Mouse (Mus musculus): ENCODE results near the gene Chrnb1. TPM values are rescaled to one million over a fixed set of nuclear protein-coding genes. Genes with fewer than 3 reads are reported as not detected.

The Chrnb1 gene
- total and polyA plus RNA-seq, 2 experiments, result 0.28 to 0.46 TPM

GRCm38 (mm10) chr11:69777504-69778257, 18.1 kb downstream of the Chrnb1 start:
- 77% methylated on average over 26 of the region's 26 CpGs for WGBS
- no peak for TF ChIP-seq POLR2A (IDR thresholded peaks at IDR 0.05; ENCODE audit: extremely low read depth, insufficient read depth, low read length)
- no peak for TF ChIP-seq CTCF (IDR thresholded peaks at IDR 0.05; ENCODE audit: low read depth, low read length)
- Histone ChIP-seq H3K4me3 (ENCODE audit: insufficient read depth, low read depth, low read length) (no peak overlapping the region), H3K9ac (ENCODE audit: low read depth, low read length) (no peak overlapping the region), H3K4me1 (ENCODE audit: control insufficient read depth, insufficient read depth, low read length) (no peaks in the 10 kb centered on the region; the same call in 1 of the 2 replicates), H3K27ac (replicated peaks; ENCODE audit: insufficient read depth, low read depth, low read length) (no peak overlapping the region), H3K79me2 (ENCODE audit: control insufficient read depth, insufficient read depth, low read length) (0 out of 2 replicates have a peak, but pooled peaks cover 2% of the 10 kb centered on the region), H3K27me3 (ENCODE audit: control insufficient read depth, insufficient read depth, low read length) (no peaks in the 10 kb centered on the region), H3K36me3 (ENCODE audit: control insufficient read depth, insufficient read depth, low read length) (no peaks in the 10 kb centered on the region; the same call in 1 of the 2 replicates)
- no peak for DNase-seq (ENCODE audit: extremely low read depth, low read depth, low spot score)

DNA sequence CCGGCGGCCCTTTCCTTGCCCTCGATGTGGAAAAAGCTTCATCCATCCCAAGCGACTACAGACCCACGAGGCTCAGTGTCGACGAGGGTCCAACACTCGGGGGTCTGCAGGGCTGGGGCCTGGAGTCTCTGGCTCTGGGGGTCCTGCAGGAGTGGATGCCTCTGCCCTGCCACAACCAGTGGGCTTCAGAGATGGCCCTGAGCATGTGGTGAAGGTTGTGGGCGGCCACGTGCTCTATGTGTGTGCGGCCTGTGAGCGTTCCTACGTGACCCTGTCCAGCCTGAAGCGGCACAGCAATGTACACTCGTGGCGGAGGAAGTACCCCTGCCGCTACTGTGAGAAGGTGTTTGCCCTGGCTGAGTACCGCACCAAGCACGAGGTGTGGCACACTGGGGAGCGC, 19.3 kb downstream of the Chrnb1 start:
- H3K4me1 ChIP-seq (ENCODE audit: control insufficient read depth, insufficient read depth, low read length), result no peaks in the 10 kb centered on the region; the same call in 1 of the 2 replicates
- no peaks in the 10 kb centered on the region; the same call in 1 of the 2 replicates for H3K36me3 ChIP-seq (ENCODE audit: control insufficient read depth, insufficient read depth, low read length)
- DNase-seq (ENCODE audit: extremely low read depth, low read depth, low spot score), result no peak
- H3K27me3 ChIP-seq (ENCODE audit: control insufficient read depth, insufficient read depth, low read length), result no peaks in the 10 kb centered on the region
- no peak for TF ChIP-seq CTCF (IDR thresholded peaks at IDR 0.05; ENCODE audit: low read depth, low read length)
- no peak for TF ChIP-seq POLR2A (IDR thresholded peaks at IDR 0.05; ENCODE audit: extremely low read depth, insufficient read depth, low read length)
- no peak overlapping the region for H3K27ac ChIP-seq (replicated peaks; ENCODE audit: insufficient read depth, low read depth, low read length)
- no peak overlapping the region for H3K9ac ChIP-seq (ENCODE audit: low read depth, low read length)
- H3K79me2 ChIP-seq (ENCODE audit: control insufficient read depth, insufficient read depth, low read length), result 0 out of 2 replicates have a peak, but pooled peaks cover 2% of the 10 kb centered on the region
- WGBS, result 92% methylated on average over 20 of the region's 20 CpGs
- H3K4me3 ChIP-seq (ENCODE audit: insufficient read depth, low read depth, low read length), result no peak overlapping the region

DNA sequence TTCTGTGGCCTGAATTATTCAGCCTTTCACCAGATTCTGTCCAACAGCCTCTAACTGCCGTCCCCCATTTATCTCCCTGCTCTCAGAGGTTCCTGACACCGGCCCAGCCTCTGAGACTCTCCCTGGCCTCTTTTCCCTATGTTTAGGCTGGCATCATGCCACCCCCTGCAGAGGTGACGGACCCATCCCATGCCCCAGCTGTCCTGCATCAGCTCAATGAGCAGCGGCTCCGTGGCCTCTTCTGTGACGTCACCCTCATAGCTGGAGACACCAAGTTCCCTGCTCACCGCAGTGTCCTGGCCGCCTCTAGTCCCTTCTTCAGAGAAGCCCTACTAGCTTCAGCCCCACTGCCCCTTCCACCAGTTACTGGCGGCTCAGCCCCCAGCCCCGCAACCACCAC, 20.0 kb downstream of the Chrnb1 start:
- no peaks in the 10 kb centered on the region; the same call in 1 of the 2 replicates for H3K4me1 ChIP-seq (ENCODE audit: control insufficient read depth, insufficient read depth, low read length)

DNA sequence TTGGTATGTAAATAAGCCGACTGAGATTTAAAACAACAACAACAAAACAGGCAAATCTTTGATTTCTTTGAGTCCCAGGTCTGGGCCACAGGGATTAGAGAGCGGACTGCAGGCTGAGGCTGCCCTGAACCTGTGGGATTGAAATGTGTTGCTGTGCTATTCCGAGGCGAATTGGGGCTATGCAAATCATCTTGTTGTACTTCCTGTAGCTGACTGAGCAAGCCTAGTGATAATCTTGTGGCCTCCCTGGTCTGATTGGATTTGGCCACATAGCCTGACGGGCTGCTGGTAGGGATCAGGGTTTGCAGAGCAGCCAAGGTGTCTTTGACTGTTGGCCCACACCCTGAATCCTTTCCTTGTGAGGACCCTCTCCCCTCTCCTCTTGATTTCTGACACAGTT, 20.8 kb downstream of the Chrnb1 start:
- 71% methylated on average over 5 of the region's 5 CpGs for WGBS
- Histone ChIP-seq H3K36me3 (ENCODE audit: control insufficient read depth, insufficient read depth, low read length) (no peaks in the 10 kb centered on the region; the same call in 1 of the 2 replicates), H3K4me1 (ENCODE audit: control insufficient read depth, insufficient read depth, low read length) (no peaks in the 10 kb centered on the region; the same call in 1 of the 2 replicates), H3K27ac (replicated peaks; ENCODE audit: insufficient read depth, low read depth, low read length) (no peak overlapping the region), H3K27me3 (ENCODE audit: control insufficient read depth, insufficient read depth, low read length) (no peaks in the 10 kb centered on the region), H3K4me3 (ENCODE audit: insufficient read depth, low read depth, low read length) (no peak overlapping the region), H3K79me2 (ENCODE audit: control insufficient read depth, insufficient read depth, low read length) (peaks cover 2% of the 10 kb centered on the region; the same call in 1 of the 2 replicates), H3K9ac (ENCODE audit: low read depth, low read length) (no peak overlapping the region)
- TF ChIP-seq POLR2A (IDR thresholded peaks at IDR 0.05; ENCODE audit: extremely low read depth, insufficient read depth, low read length), result no peak
- TF ChIP-seq CTCF (IDR thresholded peaks at IDR 0.05; ENCODE audit: low read depth, low read length), result no peak
- DNase-seq (ENCODE audit: extremely low read depth, low read depth, low spot score), result no peak

More for the DNA sequence above, 20.0 kb downstream of the Chrnb1 start:
- Histone ChIP-seq H3K79me2 (ENCODE audit: control insufficient read depth, insufficient read depth, low read length) (0 out of 2 replicates have a peak, but pooled peaks cover 2% of the 10 kb centered on the region), H3K36me3 (ENCODE audit: control insufficient read depth, insufficient read depth, low read length) (no peaks in the 10 kb centered on the region; the same call in 1 of the 2 replicates), H3K4me3 (ENCODE audit: insufficient read depth, low read depth, low read length) (no peak overlapping the region), H3K9ac (ENCODE audit: low read depth, low read length) (no peak overlapping the region), H3K27ac (replicated peaks; ENCODE audit: insufficient read depth, low read depth, low read length) (no peak overlapping the region), H3K27me3 (ENCODE audit: control insufficient read depth, insufficient read depth, low read length) (no peaks in the 10 kb centered on the region)
- DNase-seq (ENCODE audit: extremely low read depth, low read depth, low spot score), result no peak
- 87% methylated on average over 10 of the region's 10 CpGs for whole genome bisulfite sequencing
- TF ChIP-seq POLR2A (IDR thresholded peaks at IDR 0.05; ENCODE audit: extremely low read depth, insufficient read depth, low read length) (no peak), CTCF (IDR thresholded peaks at IDR 0.05; ENCODE audit: low read depth, low read length) (no peak)

- WGBS, result 61% methylated on average over 4 of the region's 4 CpGs
- no peak for TF ChIP-seq CTCF (IDR thresholded peaks at IDR 0.05; ENCODE audit: low read depth, low read length)
- no peak for TF ChIP-seq POLR2A (IDR thresholded peaks at IDR 0.05; ENCODE audit: extremely low read depth, insufficient read depth, low read length)
- peaks cover 6% of the 10 kb centered on the region; the same call in 1 of the 2 replicates for H3K4me1 ChIP-seq (ENCODE audit: control insufficient read depth, insufficient read depth, low read length)
- peaks cover 18% of the 10 kb centered on the region; the same call in 1 of the 2 replicates for H3K79me2 ChIP-seq (ENCODE audit: control insufficient read depth, insufficient read depth, low read length)
- peak overlapping the region; percentile 26; the same call in 1 of the 2 replicates for H3K27ac ChIP-seq (replicated peaks; ENCODE audit: insufficient read depth, low read depth, low read length)
- H3K9ac ChIP-seq (ENCODE audit: low read depth, low read length), result 0 out of 2 replicates have a peak overlapping the region, but pooled peaks have one; percentile 15
- peak; percentile 24 for DNase-seq (ENCODE audit: extremely low read depth, low read depth, low spot score)
- H3K36me3 ChIP-seq (ENCODE audit: control insufficient read depth, insufficient read depth, low read length), result no peaks in the 10 kb centered on the region
- no peaks in the 10 kb centered on the region for H3K27me3 ChIP-seq (ENCODE audit: control insufficient read depth, insufficient read depth, low read length)
- H3K4me3 ChIP-seq (ENCODE audit: insufficient read depth, low read depth, low read length), result no peak overlapping the region
Observed at GRCm38 (mm10) chr11:69767625-69767909, 28.2 kb downstream of the Chrnb1 start.
